Mouse (Mus musculus): ENCODE results near the gene Stab1.

GRCm38 (mm10) chr14:31188771-31189181, 20.3 kb upstream of the Stab1 start:
- no peak for TF ChIP-seq CTCF (conservative IDR thresholded peaks at IDR 0.05; ENCODE audit: low read length)
- TF ChIP-seq POU5F1 (IDR thresholded peaks at IDR 0.05; ENCODE audit: borderline replicate concordance, low read length) = no peak

All from E14TG2a.4 (cell line).